Mouse (Mus musculus): ENCODE data around the gene Ywhag.
A peak's percentile ranks its signal among the peaks of the same experiment; 100 is the strongest.

DNA sequence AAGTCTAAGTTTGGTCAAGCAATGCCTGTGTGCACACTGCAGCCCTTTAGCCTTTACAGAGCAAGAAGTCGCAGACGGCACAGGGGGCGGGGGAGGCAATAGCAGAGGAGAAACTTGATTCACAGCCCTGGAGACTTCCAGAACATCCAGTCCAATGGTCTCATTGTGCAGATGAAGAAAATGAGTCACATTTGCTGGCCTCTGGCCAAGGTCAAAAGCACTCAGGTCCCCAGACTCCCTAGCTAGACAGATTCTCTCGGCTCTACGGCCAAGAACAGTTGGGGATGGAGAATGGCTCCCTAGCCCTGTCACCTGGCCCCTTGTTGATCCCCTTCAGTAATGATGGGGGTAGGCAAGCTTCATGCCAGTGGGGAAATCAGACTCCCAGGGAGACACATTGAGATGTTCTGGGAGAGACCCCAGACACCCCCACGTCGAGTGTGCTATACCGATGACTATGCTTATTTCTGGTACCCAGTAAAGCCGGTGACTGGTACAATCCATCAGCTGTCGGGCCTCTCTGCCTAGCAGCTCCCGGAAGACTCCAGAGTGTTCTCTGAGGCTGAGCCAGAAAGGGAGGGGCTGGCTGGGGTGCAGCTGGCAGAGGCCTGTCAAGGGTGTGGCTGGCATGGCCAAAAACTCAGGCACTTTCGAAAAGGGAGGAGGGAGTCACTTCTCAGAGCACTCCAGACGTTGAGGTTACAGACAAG is 54.8 kb downstream of the Ywhag start:
- TF ChIP-seq CTCF (IDR thresholded peaks at IDR 0.05; ENCODE audit: control insufficient read depth, insufficient read depth, insufficient read length) (no peak), MYOG (IDR thresholded peaks at IDR 0.05; ENCODE audit: control insufficient read depth, extremely low read depth, insufficient read length) (no peak), MAX (IDR thresholded peaks at IDR 0.05) (no peak), CEBPB (IDR thresholded peaks at IDR 0.05; ENCODE audit: low read depth) (no peak), MYOD1 (IDR thresholded peaks at IDR 0.05; ENCODE audit: control insufficient read depth, insufficient read length, low read depth) (peak; percentile 77), USF1 (IDR thresholded peaks at IDR 0.05; ENCODE audit: low read depth) (no peak), FOSL1 (IDR thresholded peaks at IDR 0.05; ENCODE audit: insufficient read depth, low read length, poor library complexity, severe bottlenecking) (no peak)

Data from C2C12 (cell line).